Mouse (Mus musculus) mouse embryonic stem cell (cell line): Measurements from ENCODE around the gene Selenoi.

Experiments
- in situ Hi-C, 2 experiments: fragments of 300-500 bp; cut with MboI; formaldehyde crosslinking; loops; 1 replicate in 1 of 2; 3 replicates in 1 of 2; pipeline ENCODE4 v1.14.3; 2019 to 2020; ENCODE audit warnings: low sequenced_read_pairs in 2 of 2, low pct_unique_long_range_greater_than_20kb in 1 of 2, mixed read lengths in 1 of 2; ENCODE audit not compliant: unreplicated experiment in 1 of 2

Gene Selenoi

GRCm38 (mm10) chr5:30285944-30286799 is 53.8 kb downstream of the Selenoi start:
- in situ Hi-C loops: no loop called here

GRCm38 (mm10) chr5:30287106-30287882 is 54.9 kb downstream of the Selenoi start:
- in situ Hi-C loops: no loop called here
